ENCODE assay signal across 8 mouse cellular contexts in the genomic region with DNA sequence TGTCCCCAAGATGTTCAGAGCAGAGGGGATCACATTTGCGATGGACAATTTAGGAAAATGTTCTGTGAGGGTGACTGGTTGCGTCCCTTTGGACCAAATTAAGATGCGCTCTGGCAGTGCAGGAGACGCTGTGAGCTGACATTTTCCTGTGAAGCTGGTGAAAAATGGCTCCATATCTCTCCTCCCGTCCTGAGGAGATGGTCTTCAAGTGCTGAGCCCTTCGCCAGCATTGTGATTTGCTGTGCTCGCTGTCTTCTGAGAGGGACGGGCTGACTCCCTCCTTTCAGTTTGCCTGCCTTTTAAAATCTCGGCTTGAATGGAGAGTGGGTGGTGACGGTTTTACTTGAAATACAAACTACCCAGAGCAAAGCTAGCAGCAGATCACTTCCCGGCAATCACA.
DNase-seq lines count a peak whose midpoint lies in the region; ATAC-seq lines count a peak whose summit lies in the region.
"Had no signal": no experiment of that assay in that cellular context is flagged by ENCODE, and none has a peak within 500 bp of the region (broad histone marks: within the 10 kb centered on the region; RNA-seq: fewer than 3 reads in every experiment).

No protein-coding gene starts in this region.

- DNase-seq in frontal cortex, postnatal 14 days (ENCODE audit: low spot score in 2 of 2), result peak; percentile 48 to 60
- peak; percentile 74 to 81 for DNase-seq in left cerebral cortex, postnatal 14 days (ENCODE audit: low spot score in 2 of 2)
- DNase-seq in right cerebral cortex, adult 2 months (ENCODE audit: low spot score in 2 of 2), result peak; percentile 67 to 74
- DNase-seq in adrenal gland, postnatal 10 days, result no peak

- H3K27me3 ChIP-seq in megakaryocyte, embryonic 14.5 days (replicated peaks), result peaks cover 45% of the 10 kb centered on the region

- H3K4me1 ChIP-seq in megakaryocyte, embryonic 14.5 days, result peaks cover 23% of the 10 kb centered on the region
- H3K4me1 ChIP-seq: liver, embryonic 15.5 days had no signal

- peaks cover 4% of the 10 kb centered on the region for H3K9me3 ChIP-seq in megakaryocyte, embryonic 14.5 days
- H3K9me3 ChIP-seq: liver, embryonic 15.5 days had no signal

- ATAC-seq in megakaryocyte, adult 5-6 weeks (ENCODE audit: poor library complexity, severe bottlenecking), result no peak
- no peak for ATAC-seq in megakaryocyte progenitor cell, adult 5-6 weeks (replicated peaks; ENCODE audit: poor library complexity)

- no peaks in the 10 kb centered on the region for H3K36me3 ChIP-seq in megakaryocyte, embryonic 14.5 days (replicated peaks; ENCODE audit: low read length)
- H3K36me3 ChIP-seq: liver, embryonic 15.5 days had no signal

- intact Hi-C loops in left cerebral cortex, postnatal 14 days (cut with DNase I), result loop anchor here (5.0 to 10.0 kb wide), 3 partner anchors 162 to 384 kb away; no protein-coding TSS in a partner anchor

- peak overlapping the region; percentile 83 for H3K4me3 ChIP-seq in megakaryocyte, embryonic 14.5 days (replicated peaks)
- H3K4me3 ChIP-seq: liver, embryonic 15.5 days had no signal
